10 mouse cellular contexts compared by ENCODE assay signal in the genomic region with DNA sequence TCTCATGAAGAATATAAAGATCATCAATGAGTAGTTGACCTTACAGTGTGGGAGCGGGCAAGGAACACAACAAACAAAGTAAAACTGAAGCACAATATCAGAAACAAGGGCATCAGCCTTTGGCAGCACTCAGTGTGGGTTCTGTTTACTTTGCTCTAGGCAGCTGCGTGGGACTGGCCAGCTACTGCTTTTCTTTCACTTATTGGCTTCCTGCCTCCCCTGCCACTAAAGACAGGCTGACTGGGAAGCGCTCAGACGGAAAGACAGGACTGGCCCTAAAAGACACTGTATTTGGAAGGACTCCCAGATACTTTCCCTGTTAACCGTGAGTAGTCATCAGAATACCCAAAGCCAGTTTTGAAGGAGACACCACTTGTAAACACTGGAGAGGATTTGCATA.
DNase-seq lines count a peak whose midpoint lies in the region; ATAC-seq and TF ChIP-seq lines count a peak whose summit lies in the region.
"Had no signal": no experiment of that assay in that cellular context is flagged by ENCODE, and none has a peak within 500 bp of the region (broad histone marks: within the 10 kb centered on the region; RNA-seq: fewer than 3 reads in every experiment).

No protein-coding gene starts in this region.

- DNase-seq in cerebellum, adult 11 months = no peak
- DNase-seq in kidney, adult 2 months = peak; percentile 54
- no peak for DNase-seq in kidney, adult 8-10 months
- DNase-seq in brain, embryonic 18.5 days (ENCODE audit: low read depth, low spot score) = peak; percentile 14
- peak; percentile 63 for DNase-seq in lung, embryonic 14.5 days
- no peak for DNase-seq in thymus, postnatal 14 days
- no peak for DNase-seq in spleen, postnatal 36 days (ENCODE audit: low spot score in 2 of 2)
- DNase-seq: right cerebral cortex, postnatal 14 days had no signal

- peak; percentile 52; the same call in 1 of the 2 replicates for ATAC-seq in cerebellum, adult (ENCODE audit: insufficient number of reproducible peaks, low FRiP score, low TSS enrichment)
- peak; percentile 76; the same call in 1 of the 2 replicates for ATAC-seq in lung, embryonic 14.5 days (ENCODE audit: insufficient read depth)

- no peak overlapping the region for H3K27ac ChIP-seq in kidney, adult 2 months (ENCODE audit: insufficient read depth, low read depth, low read length)
- H3K27ac ChIP-seq in lung, embryonic 14.5 days (ENCODE audit: low read depth) = no peak overlapping the region
- H3K27ac ChIP-seq: macrophage had no signal

- WGBS in kidney, adult 2 months = 13% methylated on average over 5 of the region's 5 CpGs
- 17% methylated on average over 5 of the region's 5 CpGs for WGBS in lung, embryonic 14.5 days

- H3K9ac ChIP-seq in lung, embryonic 14.5 days = no peak overlapping the region

- H3K9me3 ChIP-seq in lung, embryonic 14.5 days (ENCODE audit: low read depth, low read length) = no peaks in the 10 kb centered on the region

- TF ChIP-seq POLR2A in kidney, adult 2 months (IDR thresholded peaks at IDR 0.05; ENCODE audit: low read depth, low read length) = no peak

- no peaks in the 10 kb centered on the region for H3K27me3 ChIP-seq in kidney, adult 2 months (replicated peaks; ENCODE audit: control insufficient read depth, insufficient read depth, low read length)
- no peaks in the 10 kb centered on the region for H3K27me3 ChIP-seq in lung, embryonic 14.5 days (ENCODE audit: insufficient read depth, low read length)

- no peaks in the 10 kb centered on the region for H3K36me3 ChIP-seq in kidney, adult 2 months (ENCODE audit: control insufficient read depth, insufficient read depth, low read length)
- no peaks in the 10 kb centered on the region for H3K36me3 ChIP-seq in lung, embryonic 14.5 days (ENCODE audit: insufficient read depth)

- no peaks in the 10 kb centered on the region for H3K4me1 ChIP-seq in kidney, adult 2 months (ENCODE audit: control insufficient read depth, insufficient read depth, low read length)
- no peaks in the 10 kb centered on the region for H3K4me1 ChIP-seq in lung, embryonic 14.5 days (ENCODE audit: insufficient read depth)

- TF ChIP-seq CTCF in kidney, adult 2 months (conservative IDR thresholded peaks at IDR 0.05; ENCODE audit: insufficient read depth, insufficient read length, low read depth, low read length) = no peak
- no peak for TF ChIP-seq CTCF in lung, embryonic 14.5 days (IDR thresholded peaks at IDR 0.05; ENCODE audit: low read depth)

- H3K4me2 ChIP-seq in lung, embryonic 14.5 days = no peak overlapping the region

- no peak overlapping the region for H3K4me3 ChIP-seq in kidney, adult 2 months (ENCODE audit: insufficient read depth, low read depth, low read length)
- no peak overlapping the region for H3K4me3 ChIP-seq in lung, embryonic 14.5 days (ENCODE audit: low read depth, low read length)

Comparison
In these comparisons a context has a peak if more than half of its experiments do, and no peak if none do; other contexts are left out.
1. DNase-seq: peak in kidney, adult 2 months (single experiment), brain, embryonic 18.5 days (single experiment) and lung, embryonic 14.5 days (single experiment); none in cerebellum, adult 11 months (single experiment), kidney, adult 8-10 months (0 of 2), thymus, postnatal 14 days (single experiment) and spleen, postnatal 36 days (0 of 2).